Mouse (Mus musculus): ENCODE measurements around the gene Hjurp. TPM values are rescaled to one million over a fixed set of nuclear protein-coding genes. Genes with fewer than 3 reads are reported as not detected.

Hjurp gene
- polyA plus RNA-seq, 1 experiment from 2014 or later: 118 TPM

DNA sequence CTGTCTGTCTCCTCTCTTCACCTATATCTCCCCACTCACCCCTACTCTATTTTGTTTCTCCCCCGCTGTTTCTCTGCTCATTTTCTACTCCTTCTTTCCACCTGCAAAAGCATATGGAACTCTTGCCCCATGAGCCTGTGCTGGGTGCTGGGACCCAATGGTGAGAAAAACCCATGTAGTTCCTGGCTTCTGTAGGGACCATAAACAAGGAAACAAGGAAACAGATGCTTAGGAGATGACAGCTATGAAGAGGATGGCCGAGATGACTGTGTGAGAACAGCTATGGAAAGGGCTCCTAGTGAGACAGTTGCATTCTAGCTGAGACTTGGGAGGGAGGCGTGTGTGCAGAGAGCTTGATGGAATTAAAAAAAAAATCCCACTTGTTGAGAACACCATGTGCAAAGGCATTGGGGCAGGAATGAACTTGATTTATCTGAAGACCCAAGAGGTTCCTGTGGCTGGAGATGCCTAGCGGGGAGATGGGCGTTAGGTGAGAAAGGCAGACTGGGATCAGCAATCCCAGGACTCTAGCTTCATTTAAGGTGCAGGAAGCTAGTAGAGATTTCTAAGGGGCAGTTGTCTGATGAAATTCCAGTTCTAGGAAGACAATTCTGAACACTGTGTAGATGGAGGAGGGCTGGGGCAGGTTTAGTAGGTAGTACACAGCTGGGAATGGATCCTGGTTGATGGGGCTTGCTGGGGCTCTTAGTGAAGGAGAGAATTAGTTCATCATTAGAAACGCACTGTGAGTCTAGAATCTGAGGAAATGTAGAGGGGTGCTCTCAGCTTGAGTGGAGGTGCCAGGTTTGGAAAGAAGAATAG is 46.2 kb downstream of the Hjurp start:
- ATAC-seq (replicated peaks; ENCODE audit: insufficient number of reproducible peaks, low FRiP score, low TSS enrichment): no peak
- WGBS (ENCODE audit: insufficient replicate concordance): 69% methylated on average over 6 of the region's 6 CpGs

DNA sequence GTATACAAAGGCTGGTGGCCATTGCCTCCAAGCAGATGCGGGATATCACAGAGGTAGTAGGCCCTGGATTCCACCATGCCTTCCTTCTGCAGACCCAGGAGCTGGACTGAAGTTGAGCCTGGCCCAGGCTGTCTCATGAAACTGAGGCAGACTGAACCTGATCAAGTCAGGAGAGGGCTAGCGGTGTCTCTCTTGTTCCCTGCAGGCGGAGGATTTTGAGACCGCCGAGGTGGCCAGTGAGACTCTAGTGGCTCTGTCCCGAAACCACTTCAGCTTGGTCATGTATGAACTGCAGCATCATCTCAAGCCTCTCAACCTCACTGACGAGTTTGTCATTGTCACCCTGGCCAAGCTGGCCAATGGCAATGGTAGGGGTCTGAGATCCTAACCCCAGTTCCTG is 47.0 kb downstream of the Hjurp start:
- Histone ChIP-seq H3K4me1 (ENCODE audit: control insufficient read depth, insufficient read depth, low read length) (no peaks in the 10 kb centered on the region), H3K27ac (ENCODE audit: low read depth, low read length) (no peak overlapping the region), H3K4me3 (ENCODE audit: low read depth, low read length) (no peak overlapping the region), H3K36me3 (ENCODE audit: control insufficient read depth, insufficient read depth, low read length) (no peaks in the 10 kb centered on the region), H3K27me3 (ENCODE audit: control insufficient read depth, insufficient read depth, low read length) (no peaks in the 10 kb centered on the region), H3K9me3 (replicated peaks; ENCODE audit: control insufficient read depth, low read length) (peaks cover 99% of the 10 kb centered on the region), H3K4me2 (no peak overlapping the region), H3K9ac (ENCODE audit: low read depth, low read length) (no peak overlapping the region)
- WGBS (ENCODE audit: insufficient replicate concordance): 69% methylated on average over 7 of the region's 7 CpGs
- ATAC-seq (replicated peaks; ENCODE audit: insufficient number of reproducible peaks, low FRiP score, low TSS enrichment): no peak

More for the DNA sequence above, 46.2 kb downstream of the Hjurp start:
- no peak overlapping the region for H3K9ac ChIP-seq (ENCODE audit: low read depth, low read length)
- no peak overlapping the region for H3K4me3 ChIP-seq (ENCODE audit: low read depth, low read length)
- H3K27me3 ChIP-seq (ENCODE audit: control insufficient read depth, insufficient read depth, low read length): no peaks in the 10 kb centered on the region
- H3K27ac ChIP-seq (ENCODE audit: low read depth, low read length): no peak overlapping the region
- no peaks in the 10 kb centered on the region for H3K4me1 ChIP-seq (ENCODE audit: control insufficient read depth, insufficient read depth, low read length)
- no peaks in the 10 kb centered on the region for H3K36me3 ChIP-seq (ENCODE audit: control insufficient read depth, insufficient read depth, low read length)
- H3K4me2 ChIP-seq: no peak overlapping the region
- peaks cover 99% of the 10 kb centered on the region for H3K9me3 ChIP-seq (replicated peaks; ENCODE audit: control insufficient read depth, low read length)

DNA sequence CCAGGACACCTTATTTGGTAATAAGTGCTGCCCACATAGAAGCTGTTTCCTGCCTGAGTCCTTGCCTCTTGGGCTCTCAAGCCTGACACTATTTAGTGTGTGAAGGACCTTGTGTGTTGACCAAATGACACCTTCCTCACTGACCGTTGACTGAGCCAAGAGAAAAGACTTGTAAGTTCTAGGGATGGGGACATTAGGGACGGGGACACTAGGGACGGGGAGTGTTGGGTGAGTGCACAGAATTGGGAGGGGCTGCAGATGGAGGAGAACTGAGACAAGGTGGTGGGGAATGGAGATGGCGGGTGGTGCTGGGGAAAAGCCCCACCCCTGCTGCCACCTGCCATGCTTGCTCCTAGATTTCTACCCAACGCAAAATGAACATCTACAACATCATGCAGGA is 47.4 kb downstream of the Hjurp start:
- Histone ChIP-seq H3K4me3 (ENCODE audit: low read depth, low read length) (no peak overlapping the region), H3K27me3 (ENCODE audit: control insufficient read depth, insufficient read depth, low read length) (no peaks in the 10 kb centered on the region), H3K4me2 (no peak overlapping the region), H3K36me3 (ENCODE audit: control insufficient read depth, insufficient read depth, low read length) (no peaks in the 10 kb centered on the region), H3K9me3 (replicated peaks; ENCODE audit: control insufficient read depth, low read length) (peaks cover 96% of the 10 kb centered on the region), H3K4me1 (ENCODE audit: control insufficient read depth, insufficient read depth, low read length) (no peaks in the 10 kb centered on the region), H3K27ac (ENCODE audit: low read depth, low read length) (no peak overlapping the region), H3K9ac (ENCODE audit: low read depth, low read length) (no peak overlapping the region)
- ATAC-seq (replicated peaks; ENCODE audit: insufficient number of reproducible peaks, low FRiP score, low TSS enrichment): 0 out of 2 replicates have a peak, but pooled peaks have one; percentile 3
- WGBS (ENCODE audit: insufficient replicate concordance): 76% methylated on average over 5 of the region's 5 CpGs

DNA sequence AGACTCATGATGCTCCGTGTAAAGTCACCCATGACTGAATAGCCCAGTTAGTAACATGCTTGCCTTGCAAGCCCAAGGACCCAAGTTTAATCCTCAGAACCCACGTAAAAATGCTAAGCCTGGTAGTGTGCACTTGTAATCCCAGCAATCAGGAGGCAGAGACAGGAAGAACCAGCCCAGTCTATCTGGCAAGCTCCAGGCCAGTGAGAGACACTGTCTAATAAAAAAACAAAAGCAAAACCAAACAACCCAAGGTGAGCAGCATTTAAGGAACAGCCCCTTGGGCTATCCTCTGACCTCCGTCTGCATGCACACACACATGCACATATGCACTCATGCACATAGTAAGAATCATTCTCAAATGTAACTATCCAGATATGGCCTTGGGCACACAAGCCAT is 47.9 kb downstream of the Hjurp start:
- H3K9me3 ChIP-seq (replicated peaks; ENCODE audit: control insufficient read depth, low read length): peaks cover 92% of the 10 kb centered on the region
- ATAC-seq (replicated peaks; ENCODE audit: insufficient number of reproducible peaks, low FRiP score, low TSS enrichment): no peak
- no peak overlapping the region for H3K27ac ChIP-seq (ENCODE audit: low read depth, low read length)
- no peak overlapping the region for H3K4me2 ChIP-seq
- H3K36me3 ChIP-seq (ENCODE audit: control insufficient read depth, insufficient read depth, low read length): no peaks in the 10 kb centered on the region
- H3K9ac ChIP-seq (ENCODE audit: low read depth, low read length): no peak overlapping the region
- no peaks in the 10 kb centered on the region for H3K27me3 ChIP-seq (ENCODE audit: control insufficient read depth, insufficient read depth, low read length)
- no peak overlapping the region for H3K4me3 ChIP-seq (ENCODE audit: low read depth, low read length)
- WGBS (ENCODE audit: insufficient replicate concordance): 71% methylated on average over 3 of the region's 3 CpGs
- H3K4me1 ChIP-seq (ENCODE audit: control insufficient read depth, insufficient read depth, low read length): no peaks in the 10 kb centered on the region

DNA sequence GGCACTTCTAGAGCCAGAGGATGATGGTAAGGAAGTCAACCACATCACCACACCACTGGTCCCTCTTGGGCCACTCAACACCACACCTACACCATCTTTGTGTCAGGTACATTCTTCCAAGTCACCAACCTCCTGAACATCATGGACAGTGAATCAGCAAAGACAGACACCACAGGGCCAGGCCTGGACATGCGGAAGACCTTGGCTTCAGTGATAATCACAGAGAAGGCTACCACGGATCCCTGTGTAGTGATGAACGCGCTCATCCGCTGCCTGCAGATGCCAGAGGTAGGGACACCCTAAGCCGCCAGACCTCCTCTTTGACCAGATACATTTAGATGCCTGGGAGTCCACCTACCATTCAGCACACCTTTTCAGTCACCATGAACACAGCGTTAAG is 49.3 kb downstream of the Hjurp start:
- H3K4me2 ChIP-seq: no peak overlapping the region
- H3K4me3 ChIP-seq (ENCODE audit: low read depth, low read length): no peak overlapping the region
- no peaks in the 10 kb centered on the region for H3K27me3 ChIP-seq (ENCODE audit: control insufficient read depth, insufficient read depth, low read length)
- H3K9me3 ChIP-seq (replicated peaks; ENCODE audit: control insufficient read depth, low read length): peaks cover 78% of the 10 kb centered on the region
- H3K4me1 ChIP-seq (ENCODE audit: control insufficient read depth, insufficient read depth, low read length): no peaks in the 10 kb centered on the region
- no peak overlapping the region for H3K27ac ChIP-seq (ENCODE audit: low read depth, low read length)
- H3K9ac ChIP-seq (ENCODE audit: low read depth, low read length): no peak overlapping the region
- WGBS (ENCODE audit: insufficient replicate concordance): 63% methylated on average over 7 of the region's 7 CpGs
- no peak for ATAC-seq (replicated peaks; ENCODE audit: insufficient number of reproducible peaks, low FRiP score, low TSS enrichment)
- no peaks in the 10 kb centered on the region for H3K36me3 ChIP-seq (ENCODE audit: control insufficient read depth, insufficient read depth, low read length)

DNA sequence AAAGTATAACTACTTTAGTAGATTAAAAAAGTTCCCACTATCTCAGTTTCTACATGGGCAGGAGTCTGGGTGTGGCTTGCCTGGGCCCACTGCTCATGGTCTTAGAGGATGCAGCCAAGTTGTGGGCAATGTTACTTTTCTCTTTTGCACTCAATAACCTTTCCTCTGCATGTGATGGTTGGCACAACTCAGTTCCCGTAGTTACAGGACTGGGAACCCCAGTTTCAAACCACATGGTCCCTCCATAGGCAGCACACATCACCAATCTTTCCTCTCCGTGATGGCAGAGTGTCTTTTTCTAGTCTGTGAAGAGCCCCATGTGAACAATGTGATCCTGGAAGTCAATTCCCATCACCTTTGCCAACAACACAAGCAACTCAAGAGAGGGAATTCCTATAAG is 50.0 kb downstream of the Hjurp start:
- Histone ChIP-seq H3K4me3 (ENCODE audit: low read depth, low read length) (no peak overlapping the region), H3K4me1 (ENCODE audit: control insufficient read depth, insufficient read depth, low read length) (no peaks in the 10 kb centered on the region), H3K36me3 (ENCODE audit: control insufficient read depth, insufficient read depth, low read length) (no peaks in the 10 kb centered on the region), H3K27me3 (ENCODE audit: control insufficient read depth, insufficient read depth, low read length) (no peaks in the 10 kb centered on the region), H3K4me2 (no peak overlapping the region), H3K9me3 (replicated peaks; ENCODE audit: control insufficient read depth, low read length) (peaks cover 71% of the 10 kb centered on the region), H3K9ac (ENCODE audit: low read depth, low read length) (no peak overlapping the region), H3K27ac (ENCODE audit: low read depth, low read length) (no peak overlapping the region)
- 49% methylated on average over 2 of the region's 2 CpGs for WGBS (ENCODE audit: insufficient replicate concordance)
- ATAC-seq (replicated peaks; ENCODE audit: insufficient number of reproducible peaks, low FRiP score, low TSS enrichment): no peak

DNA sequence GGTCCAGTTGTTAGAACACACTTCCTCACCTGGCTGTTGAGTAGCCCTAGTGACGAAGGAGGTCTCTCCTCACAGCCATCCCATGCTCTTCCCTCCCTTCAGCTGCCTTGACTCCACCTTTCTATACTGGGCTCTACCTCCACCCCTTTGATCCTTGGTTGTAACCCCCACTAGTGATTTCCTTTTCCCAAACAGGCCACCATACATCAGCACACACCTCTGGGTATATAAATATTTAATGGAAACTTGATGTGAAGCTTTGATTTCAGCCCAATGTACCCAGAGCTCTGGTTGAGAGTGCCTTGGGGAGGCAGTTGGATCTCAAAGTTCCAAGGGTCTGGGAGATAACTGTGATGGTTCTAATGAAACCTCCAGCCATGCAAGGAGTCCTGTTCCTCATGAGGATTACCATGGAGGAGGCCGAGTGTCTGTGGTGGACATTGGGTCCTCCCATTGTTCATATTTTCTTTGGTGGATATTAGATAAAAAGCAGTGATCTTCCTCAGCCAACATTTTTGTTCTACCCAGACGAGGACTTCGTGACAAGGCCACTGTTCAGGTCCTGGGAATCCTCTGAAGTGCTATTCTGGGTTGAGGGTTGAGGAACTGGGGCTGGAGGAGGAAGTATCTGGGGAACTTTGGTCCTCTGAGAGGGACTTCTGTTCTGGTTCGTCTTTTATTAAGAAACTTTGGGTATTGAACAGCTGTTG is 50.6 kb downstream of the Hjurp start, which contains the start of gene Mroh2a:
Gene Mroh2a (plus strand): TSS at position 317 of the 710 bp plus-strand sequence.
- H3K9me3 ChIP-seq (replicated peaks; ENCODE audit: control insufficient read depth, low read length): peaks cover 67% of the 10 kb centered on the region
- no peak within 1 kb of the TSS for H3K27ac ChIP-seq (ENCODE audit: low read depth, low read length)
- H3K27me3 ChIP-seq (ENCODE audit: control insufficient read depth, insufficient read depth, low read length): no peaks in the 10 kb centered on the region
- WGBS (ENCODE audit: insufficient replicate concordance): 46% methylated on average over 5 of the region's 5 CpGs
- H3K9ac ChIP-seq (ENCODE audit: low read depth, low read length): no peak within 1 kb of the TSS
- no peaks in the 10 kb centered on the region for H3K36me3 ChIP-seq (ENCODE audit: control insufficient read depth, insufficient read depth, low read length)
- H3K4me1 ChIP-seq (ENCODE audit: control insufficient read depth, insufficient read depth, low read length): no peaks in the 10 kb centered on the region
- H3K4me3 ChIP-seq (ENCODE audit: low read depth, low read length): no peak within 1 kb of the TSS
- H3K4me2 ChIP-seq: no peak within 1 kb of the TSS
- no peak for ATAC-seq (replicated peaks; ENCODE audit: insufficient number of reproducible peaks, low FRiP score, low TSS enrichment)

DNA sequence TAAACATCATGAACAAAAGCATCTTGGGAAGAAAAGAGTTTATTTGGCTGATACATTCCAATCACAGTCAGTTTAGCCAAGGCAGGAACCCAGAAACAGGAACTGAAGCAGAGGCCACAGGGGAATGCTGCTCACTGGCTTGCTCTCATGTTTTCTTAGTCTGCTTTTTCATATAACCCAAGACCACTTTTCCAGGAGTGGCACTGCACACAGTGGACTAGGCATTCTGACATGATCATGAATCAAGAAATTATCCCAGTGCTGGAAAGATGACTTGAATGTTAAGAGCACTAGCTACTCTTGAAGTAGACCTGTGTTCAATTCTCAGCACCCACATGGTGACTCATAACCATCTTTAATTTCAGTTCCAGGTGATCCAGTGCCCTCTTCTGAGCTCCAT is 51.7 kb downstream of the Hjurp start:
- Histone ChIP-seq H3K36me3 (ENCODE audit: control insufficient read depth, insufficient read depth, low read length) (no peaks in the 10 kb centered on the region), H3K27me3 (ENCODE audit: control insufficient read depth, insufficient read depth, low read length) (no peaks in the 10 kb centered on the region), H3K4me2 (no peak overlapping the region), H3K4me3 (ENCODE audit: low read depth, low read length) (no peak overlapping the region), H3K4me1 (ENCODE audit: control insufficient read depth, insufficient read depth, low read length) (no peaks in the 10 kb centered on the region), H3K9ac (ENCODE audit: low read depth, low read length) (no peak overlapping the region), H3K27ac (ENCODE audit: low read depth, low read length) (no peak overlapping the region), H3K9me3 (replicated peaks; ENCODE audit: control insufficient read depth, low read length) (peaks cover 56% of the 10 kb centered on the region)
- no peak for ATAC-seq (replicated peaks; ENCODE audit: insufficient number of reproducible peaks, low FRiP score, low TSS enrichment)
